Mouse (Mus musculus) liver, embryonic 12.5 days (tissue): ENCODE results near the gene Aes. TPM values are rescaled to one million over a fixed set of nuclear protein-coding genes. Genes with fewer than 3 reads are reported as not detected.
A peak's percentile ranks its signal among the peaks of the same experiment; 100 is the strongest.

Experiments
- ATAC-seq: fragments of 200-750 bp; cut with Nextera tagmentation; 2 replicates; pipeline ENCODE4 v1.8.0; 2017; ENCODE audit warnings: moderate number of reproducible peaks, mild to moderate bottlenecking, moderate library complexity
- H3K27ac ChIP-seq: fragments of 300-500 bp; sonication (generic); 2 replicates; pipeline ENCODE4 v1.5.1; 2016; ENCODE audit warnings: mild to moderate bottlenecking
- H3K27me3 ChIP-seq: fragments of 300-500 bp; sonication (generic); replicated peaks from 2 replicates; pipeline ENCODE4 v1.6.1; 2016; ENCODE audit warnings: mild to moderate bottlenecking, moderate library complexity
- H3K36me3 ChIP-seq: fragments of 300-500 bp; sonication (generic); 2 replicates; pipeline ENCODE4 v1.6.1; 2016; ENCODE audit warnings: mild to moderate bottlenecking, moderate library complexity
- H3K4me1 ChIP-seq: fragments of 300-500 bp; sonication (generic); 2 replicates; pipeline ENCODE4 v1.6.1; 2016
- H3K4me2 ChIP-seq: fragments of 300-500 bp; sonication (generic); 2 replicates; pipeline ENCODE4 v1.6.1; 2016; ENCODE audit warnings: mild to moderate bottlenecking, moderate library complexity
- H3K4me3 ChIP-seq: fragments of 300-500 bp; sonication (generic); 2 replicates; pipeline ENCODE4 v1.5.1; 2016; ENCODE audit warnings: mild to moderate bottlenecking, moderate library complexity
- H3K9ac ChIP-seq: fragments of 300-500 bp; sonication (generic); 2 replicates; pipeline ENCODE4 v1.6.1; 2016; ENCODE audit warnings: mild to moderate bottlenecking, moderate library complexity
- H3K9me3 ChIP-seq: fragments of 300-500 bp; sonication (generic); replicated peaks from 2 replicates; pipeline ENCODE4 v1.6.1; 2016; ENCODE audit warnings: mild to moderate bottlenecking, moderate library complexity
- WGBS: fragments of 180-500 bp; shearing (Covaris S2); methylation state at CpG from one replicate; pipeline ENCODE4 v1.1.7; 2016; ENCODE audit not compliant: insufficient replicate concordance; 5-methylcytosine and 5-hydroxymethylcytosine counted together
- polyA plus RNA-seq: library from polyadenylated mRNA; unstranded; fragments of >200 nt; fragmentation: Nextera tagmentation; extraction: Ambion mirVana; gene quantifications from 2 replicates; pipeline ENCODE4 v1.2.1, GENCODE M21; 2016

Aes gene
- polyA plus RNA-seq, 1 experiment from 2014 or later = 270 TPM

- WGBS = 14% methylated on average over 5 of the region's 5 CpGs
- Histone ChIP-seq H3K9me3 (no peaks in the 10 kb centered on the region), H3K4me2 (peak overlapping the region; percentile 98), H3K36me3 (peaks cover 17% of the 10 kb centered on the region), H3K4me3 (peak overlapping the region; percentile 8; the same call in 1 of the 2 replicates), H3K27ac (peak overlapping the region; percentile 88), H3K9ac (peak overlapping the region; percentile 52), H3K4me1 (peaks cover 60% of the 10 kb centered on the region), H3K27me3 (no peaks in the 10 kb centered on the region)
- ATAC-seq = peak; percentile 45
Measured at GRCm38 (mm10) chr10:81546332-81546731, 13.0 kb upstream of the Aes start.

GRCm38 (mm10) chr10:81546788-81547571 lies 12.3 kb upstream of the Aes start:
- peak overlapping the region; percentile 98 for H3K4me2 ChIP-seq
- no peaks in the 10 kb centered on the region for H3K27me3 ChIP-seq
- H3K9me3 ChIP-seq = no peaks in the 10 kb centered on the region
- H3K4me3 ChIP-seq = no peak overlapping the region
- no peak for ATAC-seq
- H3K27ac ChIP-seq = peak overlapping the region; percentile 88
- peak overlapping the region; percentile 52; the same call in 1 of the 2 replicates for H3K9ac ChIP-seq
- H3K4me1 ChIP-seq = peaks cover 60% of the 10 kb centered on the region
- 84% methylated on average over 13 of the region's 13 CpGs for WGBS
- peaks cover 17% of the 10 kb centered on the region for H3K36me3 ChIP-seq

GRCm38 (mm10) chr10:81548944-81549343 lies 10.3 kb upstream of the Aes start:
- peaks cover 41% of the 10 kb centered on the region for H3K4me1 ChIP-seq
- no peak overlapping the region for H3K4me2 ChIP-seq
- no peaks in the 10 kb centered on the region for H3K36me3 ChIP-seq
- H3K9me3 ChIP-seq = peaks cover 6% of the 10 kb centered on the region
- H3K4me3 ChIP-seq = no peak overlapping the region
- 61% methylated on average over 5 of the region's 5 CpGs for WGBS
- no peak overlapping the region for H3K27ac ChIP-seq
- no peaks in the 10 kb centered on the region for H3K27me3 ChIP-seq
- no peak overlapping the region for H3K9ac ChIP-seq
- no peak for ATAC-seq

GRCm38 (mm10) chr10:81550257-81550656 lies 9.0 kb upstream of the Aes start:
- Histone ChIP-seq H3K36me3 (no peaks in the 10 kb centered on the region), H3K27me3 (no peaks in the 10 kb centered on the region), H3K9me3 (peaks cover 6% of the 10 kb centered on the region), H3K4me2 (no peak overlapping the region), H3K27ac (no peak overlapping the region), H3K4me1 (peaks cover 34% of the 10 kb centered on the region), H3K4me3 (no peak overlapping the region), H3K9ac (no peak overlapping the region)
- no peak for ATAC-seq
- WGBS = 9% methylated on average over 7 of the region's 7 CpGs

GRCm38 (mm10) chr10:81551597-81552102 lies 7.6 kb upstream of the Aes start:
- 0 out of 2 replicates have a peak overlapping the region, but pooled peaks have one; percentile 1 for H3K4me2 ChIP-seq
- 5% methylated on average over 12 of the region's 12 CpGs for WGBS
- H3K27me3 ChIP-seq = no peaks in the 10 kb centered on the region
- peaks cover 20% of the 10 kb centered on the region for H3K4me1 ChIP-seq
- H3K4me3 ChIP-seq = no peak overlapping the region
- no peak overlapping the region for H3K27ac ChIP-seq
- peaks cover 6% of the 10 kb centered on the region for H3K9me3 ChIP-seq
- no peak overlapping the region for H3K9ac ChIP-seq
- peak; percentile 72 for ATAC-seq
- H3K36me3 ChIP-seq = no peaks in the 10 kb centered on the region

GRCm38 (mm10) chr10:81553232-81553631 lies 6.1 kb upstream of the Aes start:
- H3K4me2 ChIP-seq = no peak overlapping the region
- no peak overlapping the region for H3K27ac ChIP-seq
- 78% methylated on average over 5 of the region's 5 CpGs for WGBS
- H3K36me3 ChIP-seq = no peaks in the 10 kb centered on the region
- H3K9me3 ChIP-seq = peaks cover 6% of the 10 kb centered on the region
- H3K4me3 ChIP-seq = no peak overlapping the region
- H3K9ac ChIP-seq = no peak overlapping the region
- no peak for ATAC-seq
- H3K27me3 ChIP-seq = no peaks in the 10 kb centered on the region
- peaks cover 13% of the 10 kb centered on the region for H3K4me1 ChIP-seq

- H3K36me3 ChIP-seq = no peaks in the 10 kb centered on the region
- no peak overlapping the region for H3K27ac ChIP-seq
- H3K4me2 ChIP-seq = no peak overlapping the region
- H3K4me1 ChIP-seq = peaks cover 18% of the 10 kb centered on the region
- H3K4me3 ChIP-seq = no peak overlapping the region
- H3K9ac ChIP-seq = no peak overlapping the region
- peaks cover 6% of the 10 kb centered on the region for H3K9me3 ChIP-seq
- WGBS = 70% methylated on average over 6 of the region's 6 CpGs
- H3K27me3 ChIP-seq = no peaks in the 10 kb centered on the region
- ATAC-seq = no peak
Measured at GRCm38 (mm10) chr10:81553807-81554755, 5.2 kb upstream of the Aes start.

GRCm38 (mm10) chr10:81556282-81556681 lies 3.0 kb upstream of the Aes start:
- Histone ChIP-seq H3K9ac (no peak overlapping the region), H3K4me3 (no peak overlapping the region), H3K9me3 (peaks cover 6% of the 10 kb centered on the region), H3K4me2 (no peak overlapping the region), H3K36me3 (peaks cover 2% of the 10 kb centered on the region; the same call in 1 of the 2 replicates), H3K27me3 (no peaks in the 10 kb centered on the region), H3K27ac (no peak overlapping the region), H3K4me1 (peaks cover 33% of the 10 kb centered on the region)
- 67% methylated on average over 3 of the region's 3 CpGs for WGBS
- ATAC-seq = no peak

- Histone ChIP-seq H3K4me3 (no peak overlapping the region), H3K9me3 (peaks cover 6% of the 10 kb centered on the region), H3K4me1 (peaks cover 38% of the 10 kb centered on the region), H3K27me3 (no peaks in the 10 kb centered on the region), H3K27ac (no peak overlapping the region), H3K4me2 (no peak overlapping the region), H3K9ac (no peak overlapping the region), H3K36me3 (peaks cover 14% of the 10 kb centered on the region)
- no peak for ATAC-seq
- 35% methylated on average over 1 of the region's 1 CpGs for WGBS
Measured at GRCm38 (mm10) chr10:81557491-81557890, 1.8 kb upstream of the Aes start.

GRCm38 (mm10) chr10:81559627-81560539 lies 595 bp downstream of the Aes start:
- H3K4me2 ChIP-seq = peak overlapping the region; percentile 93
- peak; percentile 39 for ATAC-seq
- H3K27me3 ChIP-seq = no peaks in the 10 kb centered on the region
- H3K36me3 ChIP-seq = peaks cover 34% of the 10 kb centered on the region
- 3% methylated on average over 34 of the region's 36 CpGs for WGBS
- peak overlapping the region; percentile 83 for H3K27ac ChIP-seq
- H3K4me3 ChIP-seq = peak overlapping the region; percentile 78
- H3K9ac ChIP-seq = peak overlapping the region; percentile 89
- H3K4me1 ChIP-seq = peaks cover 61% of the 10 kb centered on the region
- H3K9me3 ChIP-seq = no peaks in the 10 kb centered on the region
